Mouse (Mus musculus): ENCODE results near the gene Galnt15. TPM values are rescaled to one million over a fixed set of nuclear protein-coding genes. Genes with fewer than 3 reads are reported as not detected.
A peak's percentile ranks its signal among the peaks of the same experiment; 100 is the strongest.

Gene Galnt15
- polyA plus RNA-seq (2014; fragmentation: Nextera tagmentation; extraction: Ambion mirVana) = 0.36 and 0.50 TPM in 2 replicates

DNA sequence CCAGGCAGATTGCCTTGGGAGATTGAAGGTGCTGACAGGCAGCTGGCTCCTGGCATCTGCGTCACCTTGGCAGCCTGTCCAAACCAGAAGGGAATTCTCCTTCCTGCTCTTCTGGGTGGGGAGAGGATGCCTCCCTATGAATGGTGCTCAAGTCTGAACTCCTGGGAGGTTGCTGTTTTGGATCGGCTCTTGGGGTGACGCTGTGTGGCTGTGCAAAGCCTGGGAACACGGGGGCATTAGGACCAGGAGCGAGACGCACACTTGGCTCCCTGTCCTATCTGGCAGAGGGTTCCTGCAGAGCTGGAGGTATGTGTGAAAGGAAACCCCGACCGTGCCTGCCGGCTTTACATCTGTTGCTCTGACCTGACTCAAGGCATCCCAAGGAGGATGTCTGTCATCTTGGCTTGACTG lies at the start of gene Galnt15:
Galnt15 (plus strand) TSS at position 309 of the 411 bp plus-strand sequence.
- WGBS = 4% methylated on average over 9 of the region's 9 CpGs

DNA sequence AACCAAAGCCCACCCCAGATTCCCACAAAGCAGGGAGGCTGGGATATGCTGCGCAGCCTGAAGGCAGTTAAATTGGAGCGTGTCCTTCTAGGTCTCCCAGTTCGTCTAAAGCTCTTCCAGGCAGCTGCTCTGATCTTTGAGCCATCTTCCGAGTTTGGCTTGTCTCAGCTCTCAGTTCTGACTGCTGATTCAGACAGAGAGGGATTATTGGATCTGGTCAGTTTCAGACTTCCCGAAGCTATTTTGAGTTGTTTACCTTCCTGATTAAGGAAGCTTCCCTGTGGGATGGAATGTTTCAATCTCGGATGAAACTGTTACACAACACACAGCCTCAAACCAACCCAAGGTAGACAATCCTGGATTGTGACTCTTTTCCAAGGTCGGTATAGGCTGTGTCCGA lies 34.8 kb upstream of the Galnt15 start:
- Histone ChIP-seq H3K9me3 (ENCODE audit: control insufficient read depth, low read length) (no peaks in the 10 kb centered on the region), H3K36me3 (ENCODE audit: control insufficient read depth, insufficient read depth, low read length) (no peaks in the 10 kb centered on the region), H3K4me2 (ENCODE audit: low read depth, low read length) (no peak overlapping the region), H3K4me1 (ENCODE audit: control insufficient read depth, insufficient read depth, low read length) (0 out of 2 replicates have a peak, but pooled peaks cover 3% of the 10 kb centered on the region), H3K9ac (ENCODE audit: low read depth, low read length) (no peak overlapping the region; the same call in 1 of the 2 replicates), H3K27me3 (replicated peaks; ENCODE audit: control insufficient read depth, insufficient read depth, low read length) (no peaks in the 10 kb centered on the region), H3K27ac (replicated peaks; ENCODE audit: low read depth, low read length) (no peak overlapping the region), H3K4me3 (ENCODE audit: low read depth, low read length) (no peak overlapping the region)
- DNase-seq (ENCODE audit: low spot score) = peak; percentile 68
- ATAC-seq (ENCODE audit: low read depth) = no peak
- WGBS = 41% methylated on average over 8 of the region's 8 CpGs

More for the DNA sequence above, at the start of gene Galnt15:
- Histone ChIP-seq H3K36me3 (ENCODE audit: control insufficient read depth, insufficient read depth, low read length) (no peaks in the 10 kb centered on the region), H3K4me3 (ENCODE audit: low read depth, low read length) (no peak within 1 kb of the TSS), H3K4me1 (ENCODE audit: control insufficient read depth, insufficient read depth, low read length) (peaks cover 6% of the 10 kb centered on the region; the same call in 1 of the 2 replicates), H3K9ac (ENCODE audit: low read depth, low read length) (peak within 1 kb of the TSS; percentile 25; the same call in 1 of the 2 replicates), H3K27ac (replicated peaks; ENCODE audit: low read depth, low read length) (no peak within 1 kb of the TSS), H3K4me2 (ENCODE audit: low read depth, low read length) (peak within 1 kb of the TSS; percentile 39), H3K9me3 (ENCODE audit: control insufficient read depth, low read length) (no peaks in the 10 kb centered on the region), H3K27me3 (replicated peaks; ENCODE audit: control insufficient read depth, insufficient read depth, low read length) (no peaks in the 10 kb centered on the region; the same call in none of the 2 replicates)
- DNase-seq (ENCODE audit: low spot score) (peak; percentile 45), ATAC-seq (ENCODE audit: low read depth) (peak; percentile 38)

GRCm38 (mm10) chr14:32000941-32001340 lies 27.8 kb upstream of the Galnt15 start:
- ATAC-seq (ENCODE audit: low read depth) (no peak), DNase-seq (ENCODE audit: low spot score) (peak; percentile 22)
- no peaks in the 10 kb centered on the region for H3K36me3 ChIP-seq (ENCODE audit: control insufficient read depth, insufficient read depth, low read length)
- no peaks in the 10 kb centered on the region for H3K27me3 ChIP-seq (replicated peaks; ENCODE audit: control insufficient read depth, insufficient read depth, low read length)
- H3K27ac ChIP-seq (replicated peaks; ENCODE audit: low read depth, low read length) = no peak overlapping the region
- no peak overlapping the region for H3K4me2 ChIP-seq (ENCODE audit: low read depth, low read length)
- WGBS = 75% methylated on average over 7 of the region's 7 CpGs
- no peak overlapping the region for H3K4me3 ChIP-seq (ENCODE audit: low read depth, low read length)
- no peak overlapping the region for H3K9ac ChIP-seq (ENCODE audit: low read depth, low read length)
- no peaks in the 10 kb centered on the region for H3K9me3 ChIP-seq (ENCODE audit: control insufficient read depth, low read length)
- H3K4me1 ChIP-seq (ENCODE audit: control insufficient read depth, insufficient read depth, low read length) = 0 out of 2 replicates have a peak, but pooled peaks cover 4% of the 10 kb centered on the region

- H3K4me2 ChIP-seq (ENCODE audit: low read depth, low read length) = no peak overlapping the region
These were observed 26.1 kb upstream of the Galnt15 start for GRCm38 (mm10) chr14:32002502-32003338.

GRCm38 (mm10) chr14:32003904-32004596 lies 24.7 kb upstream of the Galnt15 start:
- Histone ChIP-seq H3K9ac (ENCODE audit: low read depth, low read length) (no peak overlapping the region), H3K9me3 (ENCODE audit: control insufficient read depth, low read length) (no peaks in the 10 kb centered on the region), H3K4me3 (ENCODE audit: low read depth, low read length) (no peak overlapping the region), H3K27me3 (replicated peaks; ENCODE audit: control insufficient read depth, insufficient read depth, low read length) (no peaks in the 10 kb centered on the region), H3K4me1 (ENCODE audit: control insufficient read depth, insufficient read depth, low read length) (0 out of 2 replicates have a peak, but pooled peaks cover 4% of the 10 kb centered on the region), H3K36me3 (ENCODE audit: control insufficient read depth, insufficient read depth, low read length) (no peaks in the 10 kb centered on the region), H3K4me2 (ENCODE audit: low read depth, low read length) (no peak overlapping the region), H3K27ac (replicated peaks; ENCODE audit: low read depth, low read length) (no peak overlapping the region)
- ATAC-seq (ENCODE audit: low read depth) = no peak
- DNase-seq (ENCODE audit: low spot score) = no peak
- WGBS = 80% methylated on average over 7 of the region's 7 CpGs

More at GRCm38 (mm10) chr14:32002502-32003338, 26.1 kb upstream of the Galnt15 start:
- 64% methylated on average over 15 of the region's 15 CpGs for WGBS
- Histone ChIP-seq H3K27me3 (replicated peaks; ENCODE audit: control insufficient read depth, insufficient read depth, low read length) (no peaks in the 10 kb centered on the region), H3K9ac (ENCODE audit: low read depth, low read length) (no peak overlapping the region), H3K4me3 (ENCODE audit: low read depth, low read length) (no peak overlapping the region), H3K4me1 (ENCODE audit: control insufficient read depth, insufficient read depth, low read length) (0 out of 2 replicates have a peak, but pooled peaks cover 4% of the 10 kb centered on the region), H3K27ac (replicated peaks; ENCODE audit: low read depth, low read length) (no peak overlapping the region), H3K36me3 (ENCODE audit: control insufficient read depth, insufficient read depth, low read length) (no peaks in the 10 kb centered on the region), H3K9me3 (ENCODE audit: control insufficient read depth, low read length) (no peaks in the 10 kb centered on the region)
- ATAC-seq (ENCODE audit: low read depth) (peak; percentile 53; the same call in 1 of the 2 replicates), DNase-seq (ENCODE audit: low spot score) (peak; percentile 81)

- no peaks in the 10 kb centered on the region for H3K36me3 ChIP-seq (ENCODE audit: control insufficient read depth, insufficient read depth, low read length)
- no peak for ATAC-seq (ENCODE audit: low read depth)
- H3K27me3 ChIP-seq (replicated peaks; ENCODE audit: control insufficient read depth, insufficient read depth, low read length) = no peaks in the 10 kb centered on the region
- no peak overlapping the region for H3K27ac ChIP-seq (replicated peaks; ENCODE audit: low read depth, low read length)
- H3K9ac ChIP-seq (ENCODE audit: low read depth, low read length) = no peak overlapping the region
- DNase-seq (ENCODE audit: low spot score) = no peak
- no peaks in the 10 kb centered on the region for H3K9me3 ChIP-seq (ENCODE audit: control insufficient read depth, low read length)
- H3K4me3 ChIP-seq (ENCODE audit: low read depth, low read length) = no peak overlapping the region
- WGBS = 72% methylated on average over 9 of the region's 9 CpGs
- H3K4me1 ChIP-seq (ENCODE audit: control insufficient read depth, insufficient read depth, low read length) = 0 out of 2 replicates have a peak, but pooled peaks cover 4% of the 10 kb centered on the region
- no peak overlapping the region for H3K4me2 ChIP-seq (ENCODE audit: low read depth, low read length)
These were observed 23.0 kb upstream of the Galnt15 start for GRCm38 (mm10) chr14:32005673-32006261.

DNA sequence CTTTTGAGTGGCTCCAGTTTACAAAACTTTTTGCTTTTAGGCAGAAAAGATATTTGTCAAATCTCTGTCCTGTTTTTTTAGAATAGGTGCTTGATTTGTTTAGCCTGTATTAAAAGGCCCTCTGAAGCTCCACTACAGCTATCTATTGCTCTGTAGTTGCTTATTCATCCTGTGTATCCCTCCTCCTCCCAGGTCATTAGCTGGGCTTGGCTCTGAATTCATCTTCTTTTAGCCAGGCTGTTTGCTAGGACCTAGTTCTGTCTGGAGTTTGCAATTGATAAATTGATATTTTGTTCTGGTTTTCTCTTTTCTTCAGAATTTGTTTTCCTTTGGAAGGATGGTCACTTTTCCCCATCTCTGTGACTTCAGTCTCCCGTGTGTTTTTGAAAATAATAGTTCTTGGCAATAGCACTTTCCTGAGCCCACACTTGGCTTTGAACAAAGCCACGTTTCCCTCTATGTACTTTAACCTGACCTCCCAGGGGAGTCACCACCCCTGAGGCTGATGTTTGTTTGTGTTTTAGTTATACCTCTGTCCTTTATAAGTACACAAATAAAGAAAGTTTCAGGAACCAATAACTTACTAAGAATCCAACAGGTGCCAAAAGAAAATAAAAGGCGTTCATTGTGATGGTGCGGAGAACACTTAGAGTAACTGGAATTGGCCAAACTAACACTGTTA lies 21.0 kb upstream of the Galnt15 start:
- 85% methylated on average over 4 of the region's 4 CpGs for WGBS
- H3K36me3 ChIP-seq (ENCODE audit: control insufficient read depth, insufficient read depth, low read length) = no peaks in the 10 kb centered on the region
- ATAC-seq (ENCODE audit: low read depth) = no peak
- H3K4me1 ChIP-seq (ENCODE audit: control insufficient read depth, insufficient read depth, low read length) = 0 out of 2 replicates have a peak, but pooled peaks cover under 1% of the 10 kb centered on the region
- no peaks in the 10 kb centered on the region for H3K27me3 ChIP-seq (replicated peaks; ENCODE audit: control insufficient read depth, insufficient read depth, low read length)
- no peak overlapping the region for H3K4me2 ChIP-seq (ENCODE audit: low read depth, low read length)
- H3K4me3 ChIP-seq (ENCODE audit: low read depth, low read length) = no peak overlapping the region
- no peak for DNase-seq (ENCODE audit: low spot score)
- no peak overlapping the region for H3K9ac ChIP-seq (ENCODE audit: low read depth, low read length)
- no peaks in the 10 kb centered on the region for H3K9me3 ChIP-seq (ENCODE audit: control insufficient read depth, low read length)
- H3K27ac ChIP-seq (replicated peaks; ENCODE audit: low read depth, low read length) = no peak overlapping the region

DNA sequence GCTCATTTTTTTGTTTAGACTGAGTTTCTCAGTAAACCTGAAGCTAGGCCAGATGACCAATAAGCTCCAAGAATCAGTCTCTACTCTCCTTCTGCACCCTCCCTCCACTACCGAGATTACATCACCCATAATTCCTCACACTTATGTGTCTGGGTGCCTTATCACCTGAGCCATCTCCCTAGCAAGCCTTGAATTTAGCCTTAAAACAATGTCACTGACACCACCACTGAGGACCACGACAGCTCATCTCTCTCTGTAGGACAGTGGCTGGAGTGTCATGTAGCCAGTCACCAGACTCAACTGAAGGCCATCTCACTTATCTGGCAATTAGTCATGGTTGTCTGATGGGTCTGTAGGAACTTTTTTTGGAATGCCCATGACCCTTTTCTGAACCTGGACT lies 19.1 kb upstream of the Galnt15 start:
- H3K36me3 ChIP-seq (ENCODE audit: control insufficient read depth, insufficient read depth, low read length) = no peaks in the 10 kb centered on the region
- H3K27me3 ChIP-seq (replicated peaks; ENCODE audit: control insufficient read depth, insufficient read depth, low read length) = no peaks in the 10 kb centered on the region
- H3K4me2 ChIP-seq (ENCODE audit: low read depth, low read length) = no peak overlapping the region
- ATAC-seq (ENCODE audit: low read depth) = no peak
- no peak overlapping the region for H3K4me3 ChIP-seq (ENCODE audit: low read depth, low read length)
- no peak for DNase-seq (ENCODE audit: low spot score)
- no peak overlapping the region for H3K27ac ChIP-seq (replicated peaks; ENCODE audit: low read depth, low read length)
- no peaks in the 10 kb centered on the region for H3K4me1 ChIP-seq (ENCODE audit: control insufficient read depth, insufficient read depth, low read length)
- H3K9me3 ChIP-seq (ENCODE audit: control insufficient read depth, low read length) = no peaks in the 10 kb centered on the region
- WGBS = 88% methylated on average over 2 of the region's 2 CpGs
- no peak overlapping the region for H3K9ac ChIP-seq (ENCODE audit: low read depth, low read length)
